Mouse (Mus musculus) liver, adult 2 months (tissue): ENCODE results near the gene Ntn3. TPM values are rescaled to one million over a fixed set of nuclear protein-coding genes. Genes with fewer than 3 reads are reported as not detected.

Experiments
- DNase-seq: peaks from one replicate; pipeline ENCODE4 v3.0.0-alpha.2; 2011; ENCODE audit warnings: low read depth, low spot score; ENCODE audit errors: extremely low read depth
- H3K27ac ChIP-seq: fragments of 200-500 bp; replicated peaks from 2 replicates; pipeline ENCODE4 v1.5.1; 2012; ENCODE audit warnings: low read depth, mild to moderate bottlenecking, control low read depth, inconsistent platforms, low read length; ENCODE audit not compliant: insufficient read depth
- H3K27me3 ChIP-seq: fragments of 200-500 bp; 2 replicates; pipeline ENCODE4 v1.6.1; 2012; ENCODE audit warnings: mild to moderate bottlenecking, moderate library complexity, low read length, inconsistent platforms; ENCODE audit not compliant: control insufficient read depth, insufficient read depth
- H3K36me3 ChIP-seq: fragments of 200-500 bp; 2 replicates; pipeline ENCODE4 v1.6.1; 2012; ENCODE audit warnings: low read length, inconsistent platforms; ENCODE audit not compliant: control insufficient read depth, insufficient read depth
- H3K4me1 ChIP-seq: fragments of 200-500 bp; 2 replicates; pipeline ENCODE4 v1.6.1; 2011; ENCODE audit warnings: low read length; ENCODE audit not compliant: control insufficient read depth, insufficient read depth
- H3K4me3 ChIP-seq: fragments of 200-500 bp; 2 replicates; pipeline ENCODE4 v1.5.1; 2011; ENCODE audit warnings: low read depth, mild to moderate bottlenecking, control low read depth, low read length, moderate library complexity; ENCODE audit not compliant: insufficient read depth
- H3K79me2 ChIP-seq: fragments of 200-500 bp; 2 replicates; pipeline ENCODE4 v1.6.1; 2012; ENCODE audit warnings: inconsistent platforms, mild to moderate bottlenecking, low read length, moderate library complexity; ENCODE audit not compliant: control insufficient read depth, insufficient read depth
- H3K9ac ChIP-seq: fragments of 200-500 bp; 2 replicates; pipeline ENCODE4 v1.6.1; 2012; ENCODE audit warnings: low read depth, mild to moderate bottlenecking, control low read depth, inconsistent platforms, low read length
- CTCF ChIP-seq: fragments of 200-500 bp; IDR thresholded peaks from 2 replicates; pipeline ENCODE4 v1.5.1; 2011; ENCODE audit warnings: low read depth, low read length, control low read depth
- POLR2A ChIP-seq: fragments of 200-500 bp; IDR thresholded peaks from 2 replicates; pipeline ENCODE4 v1.6.1; 2011; ENCODE audit warnings: low read length, control low read depth; ENCODE audit not compliant: insufficient read depth; ENCODE audit errors: extremely low read depth
- WGBS: fragments of 180-500 bp; shearing (Covaris S2); methylation state at CpG from one replicate; pipeline ENCODE4 v1.1.7; 2018; 5-methylcytosine and 5-hydroxymethylcytosine counted together
- polyA plus RNA-seq: library from polyadenylated mRNA; depleted of rRNA; stranded (reverse); fragments of >200 nt; gene quantifications from 2 replicates; pipeline ENCODE4 v1.2.3, GENCODE M21; 2012
- total RNA-seq: library from RNA; depleted of rRNA; stranded (reverse); fragments of >200 nt; gene quantifications from 2 replicates; pipeline ENCODE4 v1.2.3, GENCODE M21; 2014

The Ntn3 gene
- total and polyA plus RNA-seq, 2 experiments = 2.3 to 7.4 TPM

- H3K4me3 ChIP-seq = no peak overlapping the region
- peaks cover 32% of the 10 kb centered on the region for H3K4me1 ChIP-seq
- H3K79me2 ChIP-seq = peaks cover 17% of the 10 kb centered on the region; the same call in 1 of the 2 replicates
- no peak for TF ChIP-seq POLR2A
- no peak for TF ChIP-seq CTCF
- H3K9ac ChIP-seq = peak overlapping the region; percentile 55
- WGBS = 70% methylated on average over 4 of the region's 4 CpGs
- peak; percentile 75 for DNase-seq
- peaks cover 21% of the 10 kb centered on the region for H3K36me3 ChIP-seq
- H3K27me3 ChIP-seq = no peaks in the 10 kb centered on the region
- peak overlapping the region; percentile 78 for H3K27ac ChIP-seq
Observed at GRCm38 (mm10) chr17:24216836-24217235, 7.5 kb upstream of the Ntn3 start.

- peak; percentile 90 for DNase-seq
- Histone ChIP-seq H3K9ac (peak overlapping the region; percentile 52), H3K27ac (peak overlapping the region; percentile 95), H3K27me3 (no peaks in the 10 kb centered on the region), H3K36me3 (peaks cover 21% of the 10 kb centered on the region), H3K79me2 (0 out of 2 replicates have a peak, but pooled peaks cover 3% of the 10 kb centered on the region), H3K4me1 (peaks cover 50% of the 10 kb centered on the region), H3K4me3 (no peak overlapping the region)
- TF ChIP-seq POLR2A = no peak
- no peak for TF ChIP-seq CTCF
- WGBS = 32% methylated on average over 6 of the region's 6 CpGs
Observed at GRCm38 (mm10) chr17:24213186-24213585, 3.9 kb upstream of the Ntn3 start.

GRCm38 (mm10) chr17:24212441-24213018 is 3.2 kb upstream of the Ntn3 start:
- Histone ChIP-seq H3K27me3 (no peaks in the 10 kb centered on the region), H3K4me3 (no peak overlapping the region), H3K79me2 (0 out of 2 replicates have a peak, but pooled peaks cover under 1% of the 10 kb centered on the region), H3K4me1 (peaks cover 49% of the 10 kb centered on the region), H3K27ac (peak overlapping the region; percentile 95), H3K36me3 (peaks cover 18% of the 10 kb centered on the region), H3K9ac (peak overlapping the region; percentile 52)
- WGBS = 10% methylated on average over 5 of the region's 5 CpGs
- no peak for TF ChIP-seq CTCF
- no peak for TF ChIP-seq POLR2A
- DNase-seq = peak; percentile 99

- peaks cover 46% of the 10 kb centered on the region for H3K4me1 ChIP-seq
Observed at GRCm38 (mm10) chr17:24211631-24212440, 2.5 kb upstream of the Ntn3 start.

GRCm38 (mm10) chr17:24210591-24210990 is 1.3 kb upstream of the Ntn3 start:
- Histone ChIP-seq H3K79me2 (peaks cover 3% of the 10 kb centered on the region; the same call in 1 of the 2 replicates), H3K27ac (peak overlapping the region; percentile 57), H3K4me1 (peaks cover 46% of the 10 kb centered on the region), H3K36me3 (peaks cover 5% of the 10 kb centered on the region), H3K27me3 (no peaks in the 10 kb centered on the region), H3K9ac (no peak overlapping the region), H3K4me3 (no peak overlapping the region)
- TF ChIP-seq POLR2A (no peak), CTCF (no peak)
- 69% methylated on average over 3 of the region's 3 CpGs for WGBS
- DNase-seq = no peak

More at GRCm38 (mm10) chr17:24211631-24212440, 2.5 kb upstream of the Ntn3 start:
- no peak for TF ChIP-seq CTCF
- TF ChIP-seq POLR2A = peak; percentile 49; the same call in 1 of the 2 replicates
- peak overlapping the region; percentile 44; the same call in 1 of the 2 replicates for H3K4me3 ChIP-seq
- H3K9ac ChIP-seq = peak overlapping the region; percentile 63
- 5% methylated on average over 37 of the region's 37 CpGs for WGBS
- DNase-seq = peak; percentile 90
- H3K27ac ChIP-seq = peak overlapping the region; percentile 90
- peaks cover 16% of the 10 kb centered on the region for H3K36me3 ChIP-seq
- no peaks in the 10 kb centered on the region for H3K79me2 ChIP-seq
- H3K27me3 ChIP-seq = no peaks in the 10 kb centered on the region
